Mouse (Mus musculus) frontal cortex, postnatal 14 days (tissue): ENCODE results near the gene Adprm.
"Not testable (repeated sequence)": the region's sequence is repeated elsewhere in the genome, so short reads cannot be mapped to it uniquely, and the experiment has no call there.

Source experiments
- DNase-seq, 2 experiments: peaks; one replicate each; pipeline ENCODE4 v3.0.0; 2022; ENCODE audit warnings: low spot score in 2 of 2

Gene Adprm

GRCm38 (mm10) chr11:67052321-67052952, at the start of gene Adprm, which contains the start of gene Sco1:
TSS of gene Adprm (minus strand) at chr11:67052594.
TSS of gene Sco1 (plus strand) at chr11:67052670.
- peak; percentile 81 for DNase-seq

DNA sequence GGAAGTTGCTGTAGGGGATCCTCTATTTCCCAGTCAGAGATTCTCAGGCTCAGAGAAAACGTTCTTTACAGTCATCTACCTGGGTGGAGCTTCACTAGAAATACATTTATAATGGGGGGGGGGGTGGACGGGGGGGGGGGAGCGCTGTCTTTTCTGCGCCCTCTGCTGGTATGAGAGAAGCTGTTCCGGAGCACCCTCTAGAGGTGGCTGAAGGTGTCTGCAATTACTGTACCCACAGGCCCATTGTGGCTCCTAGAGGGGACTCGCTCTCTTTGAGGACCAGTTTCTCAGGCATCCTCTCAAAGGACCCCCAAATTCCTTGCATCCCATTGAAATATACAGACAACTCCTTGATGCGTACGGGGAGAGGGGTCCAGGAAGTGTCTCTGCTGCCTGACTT, 49.3 kb upstream of the Adprm start:
- DNase-seq = peak in 1 of 2 experiments; percentile 35

- no peak for DNase-seq
Observed at GRCm38 (mm10) chr11:67100169-67100568, 47.8 kb upstream of the Adprm start.

GRCm38 (mm10) chr11:67099241-67099640, 46.8 kb upstream of the Adprm start:
- no peak for DNase-seq

GRCm38 (mm10) chr11:67098427-67098826, 46.0 kb upstream of the Adprm start:
- DNase-seq = peak; percentile 30 to 35

DNA sequence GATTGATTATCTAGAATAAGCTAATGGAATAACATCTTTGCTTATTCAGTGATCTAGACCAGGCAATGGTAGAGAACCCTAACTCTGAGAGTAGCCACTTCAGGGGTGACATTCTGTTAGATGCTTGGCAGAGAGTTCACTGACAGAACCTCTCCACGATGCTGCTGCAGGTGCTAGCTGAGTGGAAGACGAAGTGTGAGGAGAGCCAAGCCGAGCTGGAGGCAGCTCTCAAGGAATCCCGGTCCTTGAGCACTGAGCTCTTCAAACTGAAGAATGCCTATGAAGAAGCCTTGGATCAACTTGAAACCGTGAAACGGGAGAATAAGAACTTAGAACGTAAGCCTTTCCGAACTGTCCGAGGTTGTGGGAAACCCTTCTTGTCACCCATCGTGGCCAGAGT, 45.3 kb upstream of the Adprm start:
- no peak for DNase-seq

DNA sequence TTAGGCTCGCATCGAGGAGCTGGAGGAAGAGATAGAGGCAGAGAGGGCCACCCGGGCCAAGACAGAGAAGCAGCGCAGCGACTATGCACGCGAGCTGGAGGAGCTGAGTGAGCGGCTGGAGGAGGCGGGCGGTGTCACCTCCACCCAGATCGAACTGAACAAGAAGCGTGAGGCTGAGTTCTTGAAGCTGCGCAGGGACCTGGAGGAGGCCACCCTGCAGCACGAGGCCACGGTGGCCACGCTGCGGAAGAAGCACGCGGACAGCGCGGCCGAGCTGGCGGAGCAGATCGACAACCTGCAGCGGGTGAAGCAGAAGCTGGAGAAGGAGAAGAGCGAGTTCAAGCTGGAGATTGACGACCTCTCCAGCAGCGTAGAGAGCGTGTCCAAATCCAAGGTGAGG, 42.1 kb upstream of the Adprm start:
- no peak for DNase-seq

- no peak for DNase-seq
Observed at GRCm38 (mm10) chr11:67093652-67094051, 41.3 kb upstream of the Adprm start.

- no peak for DNase-seq
Observed at GRCm38 (mm10) chr11:67093201-67093600, 40.8 kb upstream of the Adprm start.

DNA sequence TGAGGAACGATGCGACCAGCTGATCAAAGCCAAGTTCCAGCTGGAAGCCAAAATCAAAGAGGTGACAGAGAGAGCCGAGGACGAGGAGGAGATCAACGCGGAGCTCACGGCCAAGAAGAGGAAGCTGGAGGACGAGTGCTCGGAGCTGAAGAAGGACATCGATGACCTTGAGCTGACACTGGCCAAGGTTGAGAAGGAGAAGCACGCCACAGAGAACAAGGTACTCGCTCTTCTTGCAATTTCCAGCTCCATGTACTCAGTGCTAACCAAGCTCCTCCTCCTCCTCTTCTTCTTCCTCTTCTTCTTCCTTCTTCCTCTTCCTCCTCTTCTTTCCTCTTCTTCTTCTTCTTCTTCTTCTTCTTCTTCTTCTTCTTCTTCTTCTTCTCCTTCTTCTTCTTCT, 40.0 kb upstream of the Adprm start:
- DNase-seq = not testable (repeated sequence)

GRCm38 (mm10) chr11:67087225-67087624, 34.8 kb upstream of the Adprm start:
- no peak for DNase-seq

- no peak for DNase-seq
Observed at GRCm38 (mm10) chr11:67086467-67087164, 34.2 kb upstream of the Adprm start.

DNA sequence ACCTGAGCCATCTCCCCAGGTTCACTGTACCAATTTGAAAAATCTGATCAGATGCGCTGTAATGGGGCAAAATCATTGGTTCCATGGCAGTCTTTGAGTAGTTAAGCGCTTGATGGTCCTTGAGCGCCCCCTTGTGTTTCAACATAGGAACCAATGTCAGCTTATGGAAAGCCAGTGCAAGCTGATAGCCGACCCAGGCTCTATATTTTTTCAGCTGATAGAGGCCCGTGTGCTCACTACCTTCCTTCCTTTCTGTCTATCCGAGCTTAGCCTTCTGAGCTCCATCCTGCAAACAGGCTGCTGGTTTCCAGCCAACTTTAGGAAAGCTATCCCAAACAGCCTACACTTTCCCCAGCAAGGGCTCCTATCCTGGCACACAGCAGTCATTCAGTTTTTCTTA, 33.1 kb upstream of the Adprm start:
- DNase-seq = peak in 1 of 2 experiments; percentile 64

- DNase-seq = no peak
Observed at GRCm38 (mm10) chr11:67083712-67084340, 31.4 kb upstream of the Adprm start.

GRCm38 (mm10) chr11:67083239-67083638, 30.8 kb upstream of the Adprm start:
- no peak for DNase-seq

GRCm38 (mm10) chr11:67082793-67083192, 30.4 kb upstream of the Adprm start:
- DNase-seq = no peak

GRCm38 (mm10) chr11:67082188-67082587, 29.8 kb upstream of the Adprm start:
- DNase-seq = no peak

DNA sequence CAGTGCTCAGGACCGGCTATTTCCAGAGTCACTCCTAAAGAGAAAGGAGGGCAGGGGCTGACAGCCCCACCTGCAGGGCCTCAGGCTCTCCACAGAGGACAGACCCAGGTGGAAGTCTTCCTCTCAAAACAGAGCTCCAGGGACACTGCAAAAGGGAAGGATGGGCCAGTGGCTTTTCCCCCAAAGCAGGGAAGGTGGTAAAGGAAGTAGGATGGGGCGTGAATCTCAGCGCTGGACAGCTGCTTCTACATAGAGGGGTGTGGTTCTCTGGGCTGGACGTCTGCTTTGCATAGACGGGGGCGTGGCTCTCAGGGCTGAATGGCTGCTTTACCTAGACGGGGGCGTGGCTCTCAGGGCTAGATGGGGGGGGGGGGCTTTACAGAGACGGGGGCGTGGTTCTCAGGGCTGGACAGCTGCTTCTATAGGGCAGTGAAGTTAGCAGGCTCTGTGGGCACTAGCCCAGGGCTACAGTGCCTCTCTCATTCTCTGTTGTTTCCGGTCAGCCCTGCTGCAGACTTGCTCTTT, 28.8 kb upstream of the Adprm start:
- DNase-seq = no peak

DNA sequence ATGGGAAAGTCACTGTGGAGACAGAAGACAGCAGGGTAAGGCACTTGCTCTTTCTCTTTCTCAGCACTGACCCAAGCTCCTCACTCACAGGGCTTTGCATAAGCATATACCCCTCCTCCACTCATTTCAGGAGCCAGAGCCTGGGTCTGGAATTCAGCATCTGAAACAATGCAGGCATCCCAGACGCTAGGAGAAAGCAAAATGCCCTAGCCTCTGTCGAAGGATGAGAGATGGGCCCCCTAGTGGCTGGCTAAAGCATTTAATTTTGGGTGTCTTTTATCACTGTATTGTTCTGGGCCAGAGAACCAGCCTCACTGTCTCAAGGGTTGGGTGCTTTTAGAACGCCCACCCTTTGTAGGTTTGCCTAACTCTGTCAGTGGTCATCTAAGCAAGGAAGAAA, 27.8 kb upstream of the Adprm start:
- no peak for DNase-seq

GRCm38 (mm10) chr11:67079740-67080139, 27.3 kb upstream of the Adprm start:
- DNase-seq = no peak

DNA sequence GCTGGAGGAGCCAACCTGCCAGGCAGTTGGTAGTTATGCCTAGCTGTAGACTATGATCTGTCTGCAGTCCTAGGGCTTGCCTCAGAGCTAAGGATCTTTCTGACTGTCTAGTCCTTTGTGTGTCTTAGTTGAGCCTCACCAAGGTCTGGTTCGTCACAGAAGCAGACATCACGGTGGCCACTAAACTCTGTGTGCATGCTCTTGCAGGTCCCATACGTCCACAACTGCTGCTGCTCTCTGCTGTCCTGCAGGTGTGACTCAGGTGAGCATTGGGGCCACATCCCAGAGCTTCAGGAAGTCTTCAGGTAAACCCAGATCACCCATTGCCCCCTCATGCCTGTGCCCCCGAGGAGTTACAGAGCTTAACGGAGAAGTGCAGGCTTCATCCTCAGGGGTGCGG, 26.5 kb upstream of the Adprm start:
- no peak for DNase-seq

DNA sequence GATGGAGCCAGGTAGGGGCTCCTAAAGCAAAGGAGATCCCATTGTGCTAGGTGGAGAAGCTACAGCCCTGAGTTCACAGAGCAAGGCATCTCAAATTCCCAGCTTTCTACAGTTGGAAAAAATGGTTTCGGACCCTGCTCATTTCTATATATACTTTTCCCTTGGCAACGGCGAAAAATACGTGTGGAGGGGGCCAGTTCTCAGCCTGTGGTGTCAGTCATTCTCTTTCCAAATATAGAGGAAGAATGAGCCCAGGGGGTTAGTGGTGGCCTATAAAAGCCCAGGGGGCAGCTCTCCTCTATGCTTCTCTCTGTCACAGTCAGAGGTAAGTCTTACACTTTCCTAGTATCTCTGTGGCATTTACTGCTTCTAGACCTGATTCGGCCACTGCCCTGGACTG, 25.6 kb upstream of the Adprm start, which contains the start of gene Myh3:
Gene Myh3, plus strand, starts transcription at position 301 of the 400 bp plus-strand sequence.
- no peak for DNase-seq

DNA sequence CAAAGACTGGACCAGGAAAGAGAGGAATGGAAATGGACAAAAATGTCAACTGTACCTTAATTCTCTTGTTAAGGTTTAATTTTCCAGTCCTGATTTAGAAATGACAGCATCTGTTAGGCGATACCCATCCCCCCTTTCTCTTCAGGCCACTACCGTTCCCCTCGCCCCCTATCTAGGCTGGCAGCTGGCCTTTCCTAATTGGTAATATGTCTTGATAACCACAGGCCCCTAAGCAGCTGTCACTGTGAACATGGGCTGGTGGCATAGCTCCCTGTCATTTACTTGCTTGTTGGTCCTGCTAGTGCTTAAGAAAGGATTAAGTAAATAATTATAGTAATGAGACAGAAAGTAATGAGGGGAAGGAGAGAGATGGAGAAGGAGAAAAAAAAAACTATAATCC, 25.0 kb upstream of the Adprm start:
- DNase-seq = no peak
